Mouse (Mus musculus): ENCODE measurements around the gene Ccdc173. TPM values are rescaled to one million over a fixed set of nuclear protein-coding genes. Genes with fewer than 3 reads are reported as not detected.

Gene Ccdc173
- 1 to 10 TPM in 1 of 2 experiments, under 1 TPM in 1; 0.51 to 1.4 TPM for total RNA-seq (2023)

GRCm38 (mm10) chr2:69789429-69790069, at the start of gene Ccdc173, which contains the start of gene Phospho2:
Gene Ccdc173 (minus strand): TSS chr2:69789575.
Gene Phospho2 (plus strand): TSS chr2:69789623.

GRCm38 (mm10) chr2:69821711-69822110, 32.3 kb upstream of the Ccdc173 start, which contains the start of gene Klhl23:
Gene Klhl23 (plus strand): TSS chr2:69821944.

GRCm38 (mm10) chr2:69722273-69722649, 67.1 kb downstream of the Ccdc173 start, which contains the start of gene Ppig:
Gene Ppig (plus strand): TSS chr2:69722545.

GRCm38 (mm10) chr2:69712981-69713625, 76.3 kb downstream of the Ccdc173 start, which contains the start of gene Fastkd1:
Gene Fastkd1 (minus strand): TSS chr2:69713516.

Other genes with a start within 250 kb of the Ccdc173 start
- gene Lrp2, start 203.5 kb downstream of the Ccdc173 start, total RNA-seq (2023) = not detected
- gene Bbs5, start 142.4 kb downstream of the Ccdc173 start, total RNA-seq (2023) = under 1 TPM; 0.68 to 0.90 TPM
- gene Klhl41, start 119.5 kb downstream of the Ccdc173 start, total RNA-seq (2023) = under 1 TPM; 0.20 to 0.31 TPM
- 1 to 10 TPM; 4.8 to 5.3 TPM for gene Fastkd1, start 76.1 kb downstream of the Ccdc173 start, total RNA-seq (2023)
- 10 to 100 TPM; 51.0 to 60.3 TPM for gene Ppig, start 67.0 kb downstream of the Ccdc173 start, total RNA-seq (2023)
- gene Phospho2, start within 50 bp of the Ccdc173 start, total RNA-seq (2023) = 10 to 100 TPM; 18.6 to 21.2 TPM
- 1 to 10 TPM; 6.0 to 8.3 TPM for gene Klhl23, start 32.4 kb upstream of the Ccdc173 start, total RNA-seq (2023)
- 10 to 100 TPM; 89.0 to 98.2 TPM for gene Ssb, start 72.0 kb upstream of the Ccdc173 start, total RNA-seq (2023)
- gene Mettl5, start 96.0 kb upstream of the Ccdc173 start, total RNA-seq (2023) = 10 to 100 TPM in 1 of 2 experiments, 1 to 10 TPM in 1; 9.4 to 10.0 TPM
- 10 to 100 TPM; 40.7 to 41.2 TPM for gene Ubr3, start 107.7 kb upstream of the Ccdc173 start, total RNA-seq (2023)
- gene Myo3b, start 249.6 kb upstream of the Ccdc173 start, total RNA-seq (2023) = not detected